Mouse (Mus musculus): ENCODE measurements around the gene Scaf8.

Scaf8 gene

DNA sequence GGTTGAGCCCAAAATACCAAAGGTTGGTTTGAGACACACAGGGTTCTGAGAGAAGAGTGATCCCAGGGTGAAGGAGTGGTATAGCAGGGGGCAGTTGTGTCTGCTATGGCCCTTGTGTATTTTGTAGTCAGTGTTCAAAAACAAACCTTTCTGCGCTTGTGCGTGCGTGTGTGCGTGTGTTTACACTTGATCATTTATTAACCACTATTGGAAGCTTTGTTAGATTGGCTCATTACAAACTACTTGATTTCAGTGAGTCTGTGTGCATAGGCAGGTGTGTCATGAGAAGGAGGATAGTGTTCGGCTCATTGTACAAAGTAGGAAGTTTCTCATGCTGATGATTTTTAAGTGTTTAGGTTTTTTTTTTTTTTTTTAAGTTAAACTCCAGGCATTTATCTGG lies 95.4 kb downstream of the Scaf8 start:
- DNase-seq = no peak

DNA sequence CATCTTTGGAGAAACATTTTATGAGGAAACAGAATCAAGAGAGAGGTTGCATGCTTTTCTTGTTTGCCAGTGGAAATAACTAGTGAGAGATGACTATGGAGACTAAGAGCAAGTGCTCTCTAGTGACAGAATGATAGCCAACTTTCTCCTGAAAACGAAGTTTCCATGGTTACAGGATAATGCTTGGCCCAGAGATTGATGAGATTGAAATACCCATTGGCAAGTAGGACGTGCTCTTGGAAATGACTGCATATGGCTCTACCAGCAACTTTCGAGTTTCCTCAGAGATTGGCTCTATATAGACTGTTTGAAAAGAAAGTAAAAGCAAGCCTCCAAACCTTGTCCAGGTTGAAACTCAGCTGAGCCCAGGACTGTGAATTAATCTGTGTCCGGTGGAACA lies 97.3 kb downstream of the Scaf8 start:
- no peak for DNase-seq

DNA sequence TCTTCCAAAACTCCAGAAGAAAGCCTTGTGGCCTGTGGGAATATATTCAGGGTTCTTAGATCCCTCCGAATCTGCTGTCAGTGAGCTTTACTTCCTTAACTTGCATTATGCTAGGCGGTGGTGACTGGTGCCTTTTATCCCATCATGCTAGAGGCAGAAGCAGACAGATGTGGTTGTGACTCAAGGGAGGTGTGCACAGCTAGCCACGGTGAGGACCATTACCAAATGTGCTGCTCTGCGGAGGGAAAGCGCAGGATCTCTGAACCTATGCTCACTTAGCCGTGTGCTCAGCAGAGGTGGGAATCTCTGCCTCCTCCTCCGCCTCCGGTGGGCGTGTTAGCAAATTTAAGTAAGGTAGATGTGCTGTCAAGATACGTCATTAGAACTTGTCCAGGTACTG lies 98.1 kb downstream of the Scaf8 start:
- no peak for DNase-seq

DNA sequence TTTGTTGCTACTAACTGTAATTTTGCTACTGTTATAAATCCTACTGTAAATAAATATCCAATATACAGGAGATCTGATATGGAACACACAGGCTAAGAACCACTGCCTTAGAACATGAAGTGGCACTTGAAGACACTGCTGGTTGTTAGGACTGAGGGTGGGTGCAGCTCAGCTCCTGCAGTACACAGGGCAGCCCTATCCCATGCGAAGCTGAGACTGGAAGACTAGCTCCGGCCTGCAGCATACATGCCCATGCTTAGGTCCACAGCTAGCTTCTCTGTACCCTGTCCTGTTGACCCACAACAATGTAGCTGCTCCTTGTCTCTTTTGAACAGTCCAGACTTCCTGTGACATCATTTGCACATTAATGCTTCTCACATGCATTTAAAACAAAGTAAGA lies 100.1 kb downstream of the Scaf8 start:
- no peak for DNase-seq

DNA sequence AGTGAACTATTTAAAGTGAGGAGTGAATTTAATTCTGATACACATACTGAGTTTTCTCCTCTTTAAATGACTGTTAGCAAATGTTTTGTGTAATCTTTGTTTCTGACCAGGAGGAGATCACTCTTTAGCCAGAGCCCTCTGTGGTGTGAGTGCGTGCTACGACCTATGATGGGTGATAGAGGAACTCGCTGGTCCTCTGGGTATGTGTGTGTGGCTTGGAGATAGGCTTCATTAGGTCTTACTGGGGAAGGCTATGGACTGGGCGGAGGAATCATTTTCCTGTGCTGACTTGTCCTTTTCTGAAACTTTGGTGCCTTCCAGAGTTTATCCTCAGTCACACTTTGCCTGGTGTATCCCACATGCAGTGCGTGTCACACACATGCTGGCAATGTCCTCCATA lies 102.3 kb downstream of the Scaf8 start:
- no peak for DNase-seq

DNA sequence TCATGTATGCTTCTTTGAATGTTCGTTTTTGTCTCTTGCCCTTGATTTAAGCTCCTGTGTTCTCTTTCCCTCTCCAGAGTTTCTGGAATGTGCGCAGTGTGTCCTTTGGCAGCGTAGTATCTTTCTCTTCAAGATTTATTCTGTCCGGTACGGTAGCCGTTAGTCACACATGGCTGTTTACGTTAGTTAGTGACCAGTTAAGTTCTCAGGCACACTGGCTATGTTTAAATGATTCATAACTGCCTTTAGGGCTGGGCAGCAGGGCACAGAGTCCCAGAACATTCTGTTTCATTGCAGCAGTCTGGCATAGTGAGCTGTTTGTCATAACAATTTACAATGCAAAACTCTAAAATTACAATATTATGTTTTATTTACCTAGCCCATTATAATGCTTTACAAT lies 103.6 kb downstream of the Scaf8 start:
- peak; percentile 23 to 74 for DNase-seq

DNA sequence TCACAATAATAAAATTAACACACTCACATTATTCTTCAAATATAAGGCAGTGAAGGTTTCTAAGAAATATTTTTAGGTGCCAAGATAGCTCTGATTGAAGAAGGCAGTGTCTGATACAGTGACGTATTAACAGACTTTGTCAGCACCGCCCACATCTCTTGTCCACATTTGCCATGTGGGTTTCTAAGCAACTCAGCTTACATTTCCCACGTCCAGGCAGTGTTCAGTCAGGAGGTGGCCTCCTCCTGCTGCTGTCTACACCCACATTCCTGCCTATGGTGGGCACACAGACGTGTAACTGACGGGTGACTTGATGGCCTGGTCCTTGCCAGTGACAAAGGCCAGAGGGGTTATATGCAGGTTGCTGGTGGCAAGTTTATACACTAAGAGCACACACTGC lies 104.1 kb downstream of the Scaf8 start:
- DNase-seq = peak; percentile 30 to 58

DNA sequence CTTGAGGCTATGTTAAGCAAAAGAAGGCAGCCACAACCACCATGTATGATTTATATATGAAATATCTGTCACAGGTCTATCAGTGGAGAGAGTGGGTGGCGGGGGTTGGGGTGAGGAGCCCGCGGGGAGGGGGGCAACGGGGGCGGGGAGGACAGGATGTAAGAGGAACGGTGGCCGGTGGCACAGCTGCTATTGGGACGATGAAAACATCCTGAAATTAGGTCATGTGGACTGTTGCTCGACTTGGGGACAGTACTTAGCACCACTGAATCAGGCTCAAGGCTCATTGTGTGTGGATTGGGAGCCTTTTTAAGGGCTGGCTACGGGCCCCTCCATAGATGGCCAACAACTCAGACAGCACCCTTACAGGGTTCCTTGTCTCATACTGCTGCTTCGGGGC lies 105.4 kb downstream of the Scaf8 start:
- no peak for DNase-seq

DNA sequence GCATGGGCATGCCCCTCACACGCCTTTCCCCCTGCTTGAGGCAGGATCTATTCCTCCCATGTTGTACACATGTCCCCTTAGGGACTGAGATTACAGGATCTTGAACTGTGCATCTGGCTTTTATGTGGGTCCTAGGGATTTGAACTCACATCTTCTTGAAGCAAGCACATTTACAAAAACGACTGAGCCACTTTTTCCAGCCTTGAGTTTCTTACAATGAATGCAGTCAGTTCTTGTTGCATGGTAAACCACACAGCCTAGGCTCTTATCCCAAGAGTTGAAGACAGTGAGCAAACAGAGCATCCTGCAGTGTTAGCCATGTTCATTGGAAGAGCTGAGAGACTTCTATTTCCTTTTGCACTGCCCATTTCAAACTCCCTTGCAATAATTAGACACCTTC lies 108.3 kb downstream of the Scaf8 start:
- no peak for DNase-seq

DNA sequence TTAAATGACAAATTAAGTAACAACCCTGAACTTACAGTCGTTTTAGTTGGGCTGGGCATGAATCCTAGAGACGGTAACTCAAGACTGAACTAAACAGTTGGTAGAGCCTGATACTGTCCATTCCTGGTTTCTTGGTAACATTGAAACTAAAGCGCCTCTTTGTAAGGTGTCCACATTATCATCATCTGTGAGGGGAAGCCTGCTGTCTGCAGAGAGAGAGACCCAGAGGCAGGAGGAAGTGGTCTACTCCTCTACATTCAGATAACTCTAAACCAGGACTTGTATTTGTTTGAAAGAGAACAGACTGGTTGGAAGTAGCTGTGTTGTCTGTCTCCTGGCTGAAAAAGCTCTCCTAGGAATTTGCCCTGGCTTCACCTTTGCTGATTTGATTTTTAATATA lies 108.9 kb downstream of the Scaf8 start:
- DNase-seq = no peak

DNA sequence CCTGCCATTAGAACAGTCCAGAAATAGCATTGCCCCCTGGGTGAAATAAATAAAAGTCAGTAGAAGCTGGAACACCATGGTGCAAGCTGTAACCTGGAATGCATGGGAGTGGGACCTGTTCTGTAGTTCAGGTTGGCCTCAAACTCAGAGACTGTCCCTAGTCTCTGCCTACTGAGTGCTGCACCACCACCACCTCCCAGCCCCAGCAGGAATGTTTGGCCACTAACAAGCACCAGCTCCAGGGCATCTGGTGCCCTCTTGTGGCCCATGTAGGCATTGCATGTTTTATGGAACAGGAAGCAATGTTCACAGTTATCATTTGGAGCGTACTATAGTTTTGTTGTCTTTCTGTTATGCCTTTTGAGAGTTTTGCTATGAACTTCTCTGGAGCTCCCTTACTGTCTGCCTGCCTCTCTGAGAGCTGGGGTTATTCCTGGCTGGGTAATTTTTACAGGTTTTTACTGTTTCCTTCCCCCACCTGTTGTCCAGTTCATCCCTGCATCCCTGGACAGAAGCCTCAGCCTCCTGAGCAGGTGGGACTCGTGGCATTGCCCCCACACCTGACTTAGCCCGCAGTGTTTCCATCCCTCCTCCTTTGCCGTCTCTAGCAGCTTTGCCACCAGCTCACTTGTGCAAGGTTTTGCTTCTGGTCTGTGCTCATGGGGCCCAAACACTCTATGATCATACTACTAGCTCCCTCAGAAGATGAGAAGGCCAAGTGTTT lies 109.8 kb downstream of the Scaf8 start:
- DNase-seq = peak; percentile 87 to 94

DNA sequence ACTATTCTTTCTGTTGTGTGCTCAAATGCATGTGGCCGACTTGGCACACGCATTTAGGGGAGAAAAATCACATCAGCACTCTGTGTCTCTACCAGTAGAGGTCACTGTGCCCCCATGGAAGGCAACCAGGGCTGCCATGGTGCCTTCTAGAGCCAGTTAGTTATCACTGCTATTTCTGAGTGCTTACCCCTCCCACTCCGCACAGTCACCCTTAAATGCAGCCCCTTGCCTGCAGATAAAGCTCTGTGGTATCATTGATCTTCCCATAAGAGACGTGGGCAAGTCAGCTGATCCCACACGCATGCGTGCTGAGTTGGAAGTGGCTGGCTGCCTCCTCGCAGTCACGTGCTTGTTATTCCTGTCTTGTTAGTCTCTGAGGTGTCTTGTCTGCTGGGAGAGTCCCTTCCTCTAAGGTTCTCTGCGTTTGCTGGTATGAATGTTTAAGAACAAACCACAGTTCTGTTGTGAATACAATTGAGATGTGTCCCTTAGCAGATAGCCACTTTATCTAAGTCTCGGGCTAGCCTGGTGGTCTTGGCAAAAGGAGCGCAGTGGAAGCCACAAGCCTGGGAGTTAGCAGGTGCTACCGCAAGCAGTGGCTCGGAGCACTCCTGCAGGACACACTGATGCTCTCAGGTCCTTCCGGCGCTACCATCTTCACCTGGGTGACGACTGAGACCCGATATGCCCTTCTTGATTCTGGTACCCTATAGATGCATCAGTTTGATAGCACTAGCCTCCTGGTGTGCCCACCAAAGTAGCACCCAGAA lies 115.6 kb downstream of the Scaf8 start:
- peak; percentile 50 to 64 for DNase-seq

DNA sequence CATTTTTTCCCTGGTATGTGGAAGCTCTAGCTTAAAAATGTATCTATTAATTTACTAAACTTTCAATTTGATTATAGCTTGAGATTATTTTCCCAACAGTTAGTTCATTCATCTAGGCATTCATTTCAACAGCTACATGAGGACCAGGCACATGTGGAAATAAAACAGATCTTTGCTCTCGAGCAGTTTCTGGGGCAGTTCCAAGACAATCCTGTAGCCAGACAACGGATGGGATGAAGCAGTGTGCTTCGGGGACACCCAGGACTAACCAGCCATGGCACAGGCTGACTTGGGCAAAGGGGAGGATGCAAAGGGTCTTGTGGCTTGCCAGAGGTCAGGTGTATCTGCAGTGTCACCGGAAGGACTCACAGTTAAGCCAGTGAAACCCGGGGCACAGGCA lies 117.9 kb downstream of the Scaf8 start:
- no peak for DNase-seq

DNA sequence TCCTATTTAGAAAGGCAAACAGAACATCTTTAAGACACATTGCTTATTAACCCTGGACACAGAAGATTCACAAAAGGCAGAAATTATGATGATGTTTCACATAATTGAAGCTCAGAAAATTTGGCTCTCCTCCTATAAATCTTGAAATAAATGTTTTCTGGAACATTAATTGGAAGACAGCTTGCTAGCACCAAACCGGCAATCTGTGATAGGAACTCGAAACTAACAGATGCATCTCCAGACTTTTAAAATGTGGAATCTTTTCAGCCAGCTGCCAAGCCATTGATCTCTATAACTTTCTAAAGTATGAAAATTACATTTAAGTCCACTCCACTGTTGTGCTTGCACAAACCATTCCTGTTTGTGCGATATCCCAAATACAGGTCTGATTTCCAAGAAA lies 128.9 kb downstream of the Scaf8 start:
- no peak for DNase-seq

DNA sequence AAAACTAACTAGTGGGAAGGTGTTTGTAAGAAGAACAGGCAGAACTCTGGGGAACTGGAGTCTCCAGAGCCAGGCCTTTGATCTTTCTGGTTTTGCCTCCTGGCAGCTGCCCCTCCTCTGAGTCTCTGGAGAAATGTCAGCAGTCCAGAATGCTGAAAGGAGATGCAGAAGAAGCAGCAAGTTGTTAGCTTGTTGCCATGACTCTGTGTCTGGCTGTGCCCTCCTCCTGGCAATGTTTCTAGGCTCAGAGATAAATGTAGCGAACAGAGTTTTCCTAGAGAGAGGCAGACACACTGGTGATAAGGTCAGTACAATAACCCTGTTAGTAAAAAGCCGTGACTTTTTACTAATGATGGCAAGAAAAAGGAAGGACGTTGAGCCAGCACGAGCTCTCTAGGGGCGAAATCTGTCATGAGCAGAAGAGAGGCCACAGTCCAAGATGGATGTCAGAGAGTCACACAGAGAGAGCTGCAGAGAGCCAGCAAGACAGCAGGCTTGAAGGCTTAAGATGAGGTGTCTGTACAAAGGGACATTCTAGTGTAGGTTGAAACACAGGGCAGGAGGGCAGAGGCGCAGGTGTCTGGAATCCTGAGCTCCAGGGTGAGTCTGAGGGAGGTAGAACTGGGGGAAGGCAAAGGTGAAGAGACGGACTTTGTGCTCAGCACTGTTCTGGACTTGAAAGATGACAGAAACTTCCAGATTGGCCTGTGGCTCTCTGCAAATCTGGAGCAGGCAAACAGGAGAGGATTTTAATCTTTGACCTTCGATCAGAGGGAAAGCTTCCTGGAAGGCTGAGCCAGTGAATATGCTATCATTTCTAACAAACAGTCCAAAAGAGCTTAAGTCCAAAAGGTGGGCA lies 130.3 kb downstream of the Scaf8 start:
- DNase-seq = peak; percentile 66 to 88

DNA sequence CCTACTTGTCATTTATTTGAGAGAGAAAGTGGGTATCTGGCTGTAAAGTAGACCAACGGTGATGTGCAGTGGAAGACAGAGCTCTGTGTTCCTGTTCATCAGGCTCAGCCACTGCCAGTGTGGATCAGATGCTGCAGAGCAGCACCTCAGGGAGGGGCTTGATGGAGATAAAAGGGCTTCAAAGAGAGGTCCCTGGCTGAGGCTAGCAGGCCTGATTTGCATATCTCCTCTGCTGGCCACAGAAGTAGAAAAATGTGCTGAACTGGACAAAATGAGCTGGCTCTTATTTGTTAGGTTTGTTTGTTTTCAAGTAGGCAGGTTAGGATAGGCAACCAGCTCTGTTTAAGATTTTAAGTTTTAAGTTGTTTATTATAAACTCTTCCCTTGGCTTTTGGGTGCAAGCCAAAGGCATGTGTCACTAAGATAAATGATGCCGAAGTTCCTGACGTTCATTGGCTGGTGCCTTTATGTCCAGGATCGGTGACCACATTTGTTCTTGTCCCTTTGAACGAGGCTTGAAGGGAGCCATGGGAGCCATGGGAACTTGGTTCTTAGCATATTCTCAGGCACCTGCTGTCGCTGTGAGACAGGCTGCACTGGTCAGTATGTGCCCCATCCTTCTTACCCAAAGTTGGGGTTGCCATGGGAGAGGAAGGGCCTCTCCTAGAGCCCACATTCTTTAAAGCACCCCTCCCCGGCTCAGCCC lies 132.0 kb downstream of the Scaf8 start:
- DNase-seq = peak; percentile 48 to 57

Measured in kidney, postnatal 25 days (tissue).